Mouse (Mus musculus): ENCODE measurements around the gene Vmn2r56.

- no peak for TF ChIP-seq CTCF (IDR thresholded peaks at IDR 0.05; ENCODE audit: low read depth, low read length)
- no peak for TF ChIP-seq GATA2 (IDR thresholded peaks at IDR 0.05; ENCODE audit: borderline replicate concordance, low read depth, low read length)
- no peak for TF ChIP-seq POLR2AphosphoS5 (IDR thresholded peaks at IDR 0.05; ENCODE audit: insufficient replicate concordance, low read depth, low read length)
- no peak for TF ChIP-seq GATA1 (IDR thresholded peaks at IDR 0.05; ENCODE audit: borderline replicate concordance, low read length)
- no peak for TF ChIP-seq TAL1 (conservative IDR thresholded peaks at IDR 0.05; ENCODE audit: low read depth, low read length)
Observed at GRCm38 (mm10) chr7:12774111-12774510, 39.3 kb upstream of the Vmn2r56 start.

Data from G1E (cell line).